8 mouse cellular contexts compared by ENCODE assay signal in the genomic region with DNA sequence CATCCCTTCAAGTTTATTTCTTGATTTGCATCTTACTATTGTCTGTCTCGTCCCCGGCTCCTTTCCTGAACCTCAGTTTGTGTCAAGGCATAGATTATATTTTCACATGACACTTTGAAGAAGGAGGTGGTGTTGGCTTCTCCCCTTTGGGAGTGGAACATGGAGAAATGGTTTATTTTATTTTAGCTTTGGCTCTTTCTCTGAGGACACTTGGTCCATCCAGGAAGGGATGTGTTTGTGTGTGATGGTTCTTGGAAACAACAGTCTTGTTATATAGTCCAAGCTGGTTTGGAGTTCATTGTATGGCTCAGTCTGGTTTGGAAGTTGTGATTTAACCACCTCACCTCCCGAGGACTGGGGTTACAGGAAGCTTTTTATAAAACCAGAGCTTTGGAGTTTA. TPM values are rescaled to one million over a fixed set of nuclear protein-coding genes. Genes with fewer than 3 reads are reported as not detected.
A peak's percentile ranks its signal among the peaks of the same experiment; 100 is the strongest.
DNase-seq lines count a peak whose midpoint lies in the region; ATAC-seq and TF ChIP-seq lines count a peak whose summit lies in the region.

No protein-coding gene starts in this region.

- peak overlapping the region; percentile 9; the same call in 1 of the 2 replicates for H3K27ac ChIP-seq in heart, embryonic 16.5 days (ENCODE audit: low read length)
- no peak overlapping the region for H3K27ac ChIP-seq in cortical plate, adult 2 months (ENCODE audit: insufficient read depth, low read length)
- H3K27ac ChIP-seq in hindbrain, embryonic 14.5 days, result no peak overlapping the region
- no peak overlapping the region for H3K27ac ChIP-seq in midbrain, embryonic 13.5 days

- TF ChIP-seq CTCF in cortical plate, adult 2 months (IDR thresholded peaks at IDR 0.05; ENCODE audit: extremely low read depth, insufficient read depth, low read length), result no peak

- peak overlapping the region; percentile 74 for H3K4me3 ChIP-seq in heart, embryonic 16.5 days (ENCODE audit: low read length)
- H3K4me3 ChIP-seq in cortical plate, adult 2 months (ENCODE audit: insufficient read depth, low read length), result peak overlapping the region; percentile 43
- H3K4me3 ChIP-seq in hindbrain, embryonic 14.5 days (replicated peaks; ENCODE audit: low read length), result peak overlapping the region; percentile 90
- H3K4me3 ChIP-seq in midbrain, embryonic 13.5 days (replicated peaks), result peak overlapping the region; percentile 79

- H3K9me3 ChIP-seq in heart, embryonic 16.5 days (replicated peaks; ENCODE audit: control insufficient read depth, low read length), result no peaks in the 10 kb centered on the region
- H3K9me3 ChIP-seq in hindbrain, embryonic 14.5 days (ENCODE audit: control insufficient read depth, low read length), result no peaks in the 10 kb centered on the region
- no peaks in the 10 kb centered on the region for H3K9me3 ChIP-seq in midbrain, embryonic 13.5 days

- no peak for DNase-seq in heart, postnatal 4 days
- DNase-seq in hindbrain, embryonic 14.5 days (ENCODE audit: low spot score), result no peak
- no peak for DNase-seq in frontal cortex, postnatal 36 days (ENCODE audit: low spot score in 2 of 2)
- no peak for DNase-seq in layer of hippocampus, adult 9-10 months (ENCODE audit: low spot score)
- DNase-seq in left cerebral cortex, adult 8-10 months (ENCODE audit: low spot score in 2 of 2), result no peak

- peaks cover 12% of the 10 kb centered on the region for H3K4me1 ChIP-seq in heart, embryonic 16.5 days (ENCODE audit: control insufficient read depth, insufficient read depth, low read length)
- H3K4me1 ChIP-seq in cortical plate, adult 2 months (ENCODE audit: control insufficient read depth, insufficient read depth, low read length), result no peaks in the 10 kb centered on the region; the same call in 1 of the 2 replicates
- peaks cover 11% of the 10 kb centered on the region for H3K4me1 ChIP-seq in hindbrain, embryonic 14.5 days (replicated peaks; ENCODE audit: control insufficient read depth, insufficient read depth, low read length)
- peaks cover 17% of the 10 kb centered on the region for H3K4me1 ChIP-seq in midbrain, embryonic 13.5 days (replicated peaks)

- ATAC-seq in heart, embryonic 16.5 days (replicated peaks; ENCODE audit: extremely low read depth, insufficient read depth, low FRiP score), result no peak
- no peak for ATAC-seq in hindbrain, embryonic 14.5 days (ENCODE audit: low FRiP score)
- ATAC-seq in midbrain, embryonic 13.5 days, result no peak

- H3K4me2 ChIP-seq in heart, embryonic 16.5 days (ENCODE audit: low read depth, low read length), result peak overlapping the region; percentile 73
- H3K4me2 ChIP-seq in hindbrain, embryonic 14.5 days (replicated peaks), result peak overlapping the region; percentile 74
- peak overlapping the region; percentile 78 for H3K4me2 ChIP-seq in midbrain, embryonic 13.5 days (replicated peaks)

- H3K27me3 ChIP-seq in heart, embryonic 16.5 days (ENCODE audit: control insufficient read depth, insufficient read depth, low read length), result no peaks in the 10 kb centered on the region
- H3K27me3 ChIP-seq in hindbrain, embryonic 14.5 days (ENCODE audit: control insufficient read depth, insufficient read depth, low read length), result no peaks in the 10 kb centered on the region
- no peaks in the 10 kb centered on the region for H3K27me3 ChIP-seq in midbrain, embryonic 13.5 days

- H3K9ac ChIP-seq in heart, embryonic 16.5 days (ENCODE audit: low read length), result no peak overlapping the region; the same call in 1 of the 2 replicates
- H3K9ac ChIP-seq in hindbrain, embryonic 14.5 days, result peak overlapping the region; percentile 77
- H3K9ac ChIP-seq in midbrain, embryonic 13.5 days (replicated peaks), result peak overlapping the region; percentile 82

- no peaks in the 10 kb centered on the region for H3K36me3 ChIP-seq in heart, embryonic 16.5 days (ENCODE audit: control insufficient read depth, insufficient read depth)
- H3K36me3 ChIP-seq in hindbrain, embryonic 14.5 days (replicated peaks; ENCODE audit: control insufficient read depth, insufficient read depth), result no peaks in the 10 kb centered on the region
- no peaks in the 10 kb centered on the region for H3K36me3 ChIP-seq in midbrain, embryonic 13.5 days

- TF ChIP-seq POLR2A in cortical plate, adult 2 months (IDR thresholded peaks at IDR 0.05; ENCODE audit: extremely low read depth, insufficient read depth, low read length), result no peak

- 40% methylated on average over 3 of the region's 3 CpGs for WGBS in heart, embryonic 16.5 days
- WGBS in hindbrain, embryonic 14.5 days, result 30% methylated on average over 3 of the region's 3 CpGs
- WGBS in midbrain, embryonic 13.5 days, result 38% methylated on average over 3 of the region's 3 CpGs

RNA-seq across cellular contexts. Expression of a gene that starts 0.9 kb away (rescaled TPM):
- polyA plus RNA-seq in heart, embryonic 16.5 days (2015; fragmentation: Nextera tagmentation; extraction: Ambion mirVana), result 9.1 and 11.3 TPM in 2 replicates
- 10 to 100 TPM; 39.9 to 42.1 TPM for total RNA-seq in heart, postnatal 4 days (2021)
- 66.7 and 77.8 TPM in 2 replicates for polyA plus RNA-seq in cortical plate, adult 2 months (2012; rRNA removed)
- polyA plus RNA-seq in hindbrain, embryonic 14.5 days (2014; fragmentation: Nextera tagmentation; extraction: Ambion mirVana), result 18.9 and 19.5 TPM in 2 replicates
- 20.0 and 20.2 TPM in 2 replicates for polyA plus RNA-seq in midbrain, embryonic 13.5 days (2015; fragmentation: Nextera tagmentation; extraction: Ambion mirVana)
- total RNA-seq in left cerebral cortex, adult 8-10 months (2022), result 10 to 100 TPM; 43.9 to 50.8 (median 48.2) TPM

RNA-seq across cellular contexts. Expression of a gene that starts 13.7 kb away (rescaled TPM):
- polyA plus RNA-seq in heart, embryonic 16.5 days (2015; fragmentation: Nextera tagmentation; extraction: Ambion mirVana), result 14.3 and 15.4 TPM in 2 replicates
- total RNA-seq in heart, postnatal 4 days (2021), result 10 to 100 TPM; 20.4 to 20.7 TPM
- polyA plus RNA-seq in cortical plate, adult 2 months (2012; rRNA removed), result 28.5 and 29.2 TPM in 2 replicates
- polyA plus RNA-seq in hindbrain, embryonic 14.5 days (2014; fragmentation: Nextera tagmentation; extraction: Ambion mirVana), result 22.6 and 22.9 TPM in 2 replicates
- 45.4 and 55.2 TPM in 2 replicates for polyA plus RNA-seq in midbrain, embryonic 13.5 days (2015; fragmentation: Nextera tagmentation; extraction: Ambion mirVana)
- 10 to 100 TPM; 32.3 to 44.5 (median 37.2) TPM for total RNA-seq in left cerebral cortex, adult 8-10 months (2022)

RNA-seq across cellular contexts. Expression of a gene that starts 28.2 kb away (rescaled TPM):
- 222 and 234 TPM in 2 replicates for polyA plus RNA-seq in heart, embryonic 16.5 days (2015; fragmentation: Nextera tagmentation; extraction: Ambion mirVana)
- total RNA-seq in heart, postnatal 4 days (2021), result 100 to 1,000 TPM; 101 to 107 TPM
- 128 and 132 TPM in 2 replicates for polyA plus RNA-seq in cortical plate, adult 2 months (2012; rRNA removed)
- 215 and 231 TPM in 2 replicates for polyA plus RNA-seq in hindbrain, embryonic 14.5 days (2014; fragmentation: Nextera tagmentation; extraction: Ambion mirVana)
- polyA plus RNA-seq in midbrain, embryonic 13.5 days (2015; fragmentation: Nextera tagmentation; extraction: Ambion mirVana), result 245 and 253 TPM in 2 replicates
- total RNA-seq in left cerebral cortex, adult 8-10 months (2022), result 100 to 1,000 TPM in 3 of 4 experiments, 10 to 100 TPM in 1; 97.3 to 121 (median 114) TPM

RNA-seq across cellular contexts. Expression of a gene that starts 34.1 kb away (rescaled TPM):
- 15.8 and 17.8 TPM in 2 replicates for polyA plus RNA-seq in heart, embryonic 16.5 days (2015; fragmentation: Nextera tagmentation; extraction: Ambion mirVana)
- total RNA-seq in heart, postnatal 4 days (2021), result 10 to 100 TPM; 24.7 to 24.9 TPM
- polyA plus RNA-seq in cortical plate, adult 2 months (2012; rRNA removed), result 21.0 and 21.9 TPM in 2 replicates
- polyA plus RNA-seq in hindbrain, embryonic 14.5 days (2014; fragmentation: Nextera tagmentation; extraction: Ambion mirVana), result 24.2 and 27.1 TPM in 2 replicates
- polyA plus RNA-seq in midbrain, embryonic 13.5 days (2015; fragmentation: Nextera tagmentation; extraction: Ambion mirVana), result 25.3 and 29.9 TPM in 2 replicates
- 10 to 100 TPM; 23.1 to 31.2 (median 25.2) TPM for total RNA-seq in left cerebral cortex, adult 8-10 months (2022)

RNA-seq across cellular contexts. Expression of a gene that starts 49.4 kb away (rescaled TPM):
- 12.9 and 13.0 TPM in 2 replicates for polyA plus RNA-seq in heart, embryonic 16.5 days (2015; fragmentation: Nextera tagmentation; extraction: Ambion mirVana)
- 1 to 10 TPM; 7.4 to 8.2 TPM for total RNA-seq in heart, postnatal 4 days (2021)
- polyA plus RNA-seq in cortical plate, adult 2 months (2012; rRNA removed), result 25.0 and 28.4 TPM in 2 replicates
- polyA plus RNA-seq in hindbrain, embryonic 14.5 days (2014; fragmentation: Nextera tagmentation; extraction: Ambion mirVana), result 15.6 and 20.1 TPM in 2 replicates
- polyA plus RNA-seq in midbrain, embryonic 13.5 days (2015; fragmentation: Nextera tagmentation; extraction: Ambion mirVana), result 17.0 and 18.7 TPM in 2 replicates
- total RNA-seq in left cerebral cortex, adult 8-10 months (2022), result 10 to 100 TPM; 12.5 to 14.6 (median 13.7) TPM
